ENCODE assay signal across 9 mouse cellular contexts in the genomic region with DNA sequence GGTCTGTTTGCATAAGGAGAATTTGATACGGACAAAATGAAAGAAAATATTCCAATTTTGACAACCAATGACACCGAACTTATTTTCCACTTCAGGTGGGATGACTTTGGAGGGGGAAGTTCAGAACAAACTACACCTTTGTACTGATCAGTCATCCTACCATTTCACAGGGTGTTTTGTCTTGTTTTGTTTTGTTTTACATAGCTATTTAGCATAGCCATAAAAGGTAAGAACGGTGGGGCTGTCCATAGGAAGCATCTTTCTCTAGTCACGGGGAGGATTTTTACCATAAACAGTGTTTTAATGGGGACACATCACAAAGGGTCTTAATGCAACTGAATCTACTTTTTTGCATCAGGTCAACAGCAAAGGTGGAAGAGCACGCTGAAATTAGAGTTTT.
A peak's percentile ranks its signal among the peaks of the same experiment; 100 is the strongest.
DNase-seq lines count a peak whose midpoint lies in the region; ATAC-seq and TF ChIP-seq lines count a peak whose summit lies in the region.
"Had no signal": no experiment of that assay in that cellular context is flagged by ENCODE, and none has a peak within 500 bp of the region (broad histone marks: within the 10 kb centered on the region; RNA-seq: fewer than 3 reads in every experiment).

No protein-coding gene starts in this region.

- TF ChIP-seq EP300 in stomach, postnatal 0 days (optimal IDR thresholded peaks at IDR 0.05) = no peak

- no peaks in the 10 kb centered on the region for H3K9me3 ChIP-seq in hindbrain, embryonic 15.5 days
- H3K9me3 ChIP-seq in hindbrain, embryonic 12.5 days (replicated peaks) = no peaks in the 10 kb centered on the region
- H3K9me3 ChIP-seq in midbrain, embryonic 11.5 days (ENCODE audit: control insufficient read depth, low read length) = no peaks in the 10 kb centered on the region
- H3K9me3 ChIP-seq in midbrain, embryonic 10.5 days (replicated peaks) = no peaks in the 10 kb centered on the region
- no peaks in the 10 kb centered on the region for H3K9me3 ChIP-seq in forebrain, embryonic 13.5 days (replicated peaks)
- H3K9me3 ChIP-seq in stomach, postnatal 0 days (ENCODE audit: control insufficient read depth, low read length) = no peaks in the 10 kb centered on the region

- no peak overlapping the region for H3K4me3 ChIP-seq in hindbrain, embryonic 15.5 days
- H3K4me3 ChIP-seq in hindbrain, embryonic 12.5 days = no peak overlapping the region
- no peak overlapping the region for H3K4me3 ChIP-seq in midbrain, embryonic 11.5 days (ENCODE audit: low read depth, low read length)
- H3K4me3 ChIP-seq in midbrain, embryonic 10.5 days = no peak overlapping the region
- no peak overlapping the region for H3K4me3 ChIP-seq in forebrain, embryonic 13.5 days
- no peak overlapping the region for H3K4me3 ChIP-seq in stomach, postnatal 0 days (ENCODE audit: low read depth, low read length)

- H3K36me3 ChIP-seq in hindbrain, embryonic 15.5 days = no peaks in the 10 kb centered on the region
- no peaks in the 10 kb centered on the region for H3K36me3 ChIP-seq in hindbrain, embryonic 12.5 days
- no peaks in the 10 kb centered on the region for H3K36me3 ChIP-seq in midbrain, embryonic 11.5 days (ENCODE audit: control insufficient read depth, insufficient read depth, low read length)
- no peaks in the 10 kb centered on the region for H3K36me3 ChIP-seq in midbrain, embryonic 10.5 days
- H3K36me3 ChIP-seq in forebrain, embryonic 13.5 days (ENCODE audit: poor library complexity, severe bottlenecking) = no peaks in the 10 kb centered on the region
- no peaks in the 10 kb centered on the region for H3K36me3 ChIP-seq in stomach, postnatal 0 days (ENCODE audit: control insufficient read depth, insufficient read depth, low read length)

- peak; percentile 79 for DNase-seq in midbrain, embryonic 11.5 days (ENCODE audit: low spot score, missing footprints)
- no peak for DNase-seq in midbrain, embryonic 10.5 days (ENCODE audit: low spot score)
- DNase-seq in stomach, postnatal 0 days (ENCODE audit: low spot score) = no peak
- no peak for DNase-seq in right cerebral cortex, adult 2 months (ENCODE audit: low spot score in 2 of 2)

- no peak overlapping the region for H3K27ac ChIP-seq in hindbrain, embryonic 15.5 days (replicated peaks)
- H3K27ac ChIP-seq in hindbrain, embryonic 12.5 days = no peak overlapping the region
- H3K27ac ChIP-seq in midbrain, embryonic 11.5 days (ENCODE audit: low read depth, low read length) = no peak overlapping the region
- no peak overlapping the region for H3K27ac ChIP-seq in midbrain, embryonic 10.5 days (replicated peaks)
- no peak overlapping the region for H3K27ac ChIP-seq in forebrain, embryonic 13.5 days
- H3K27ac ChIP-seq in stomach, postnatal 0 days (replicated peaks) = no peak overlapping the region

- no peaks in the 10 kb centered on the region for H3K27me3 ChIP-seq in hindbrain, embryonic 15.5 days
- no peaks in the 10 kb centered on the region for H3K27me3 ChIP-seq in hindbrain, embryonic 12.5 days
- H3K27me3 ChIP-seq in midbrain, embryonic 11.5 days (ENCODE audit: control insufficient read depth, insufficient read depth, low read length) = no peaks in the 10 kb centered on the region
- H3K27me3 ChIP-seq in midbrain, embryonic 10.5 days (ENCODE audit: low read depth, poor library complexity, severe bottlenecking) = no peaks in the 10 kb centered on the region; the same call in 1 of the 2 replicates
- peaks cover 19% of the 10 kb centered on the region; the same call in 1 of the 2 replicates for H3K27me3 ChIP-seq in forebrain, embryonic 13.5 days
- H3K27me3 ChIP-seq in stomach, postnatal 0 days (ENCODE audit: control insufficient read depth, insufficient read depth, low read length) = no peaks in the 10 kb centered on the region

- ATAC-seq in hindbrain, embryonic 15.5 days (ENCODE audit: low FRiP score, low read depth) = no peak
- ATAC-seq in hindbrain, embryonic 12.5 days (ENCODE audit: low FRiP score) = no peak
- no peak for ATAC-seq in midbrain, embryonic 11.5 days (ENCODE audit: low FRiP score)
- ATAC-seq in forebrain, embryonic 13.5 days = no peak
- no peak for ATAC-seq in stomach, postnatal 0 days (ENCODE audit: low FRiP score, low TSS enrichment)
- ATAC-seq: activated CD4-positive, CD25-positive, alpha-beta regulatory T cell, adult 4 months; inflammation-experienced regulatory T-cells, adult 6 months had no signal

- TF ChIP-seq CTCF in stomach, postnatal 0 days (IDR thresholded peaks at IDR 0.05; ENCODE audit: low read depth) = no peak

- WGBS in hindbrain, embryonic 15.5 days = 11% methylated on average over 5 of the region's 5 CpGs
- WGBS in hindbrain, embryonic 12.5 days = 15% methylated on average over 5 of the region's 5 CpGs
- WGBS in midbrain, embryonic 11.5 days = 16% methylated on average over 5 of the region's 5 CpGs
- WGBS in midbrain, embryonic 10.5 days = 16% methylated on average over 5 of the region's 5 CpGs
- WGBS in forebrain, embryonic 13.5 days = 14% methylated on average over 5 of the region's 5 CpGs
- 37% methylated on average over 5 of the region's 5 CpGs for WGBS in stomach, postnatal 0 days

- H3K9ac ChIP-seq in hindbrain, embryonic 15.5 days = no peak overlapping the region
- H3K9ac ChIP-seq in hindbrain, embryonic 12.5 days = no peak overlapping the region
- H3K9ac ChIP-seq in midbrain, embryonic 11.5 days (ENCODE audit: low read length) = no peak overlapping the region
- no peak overlapping the region for H3K9ac ChIP-seq in forebrain, embryonic 13.5 days
- H3K9ac ChIP-seq in stomach, postnatal 0 days (ENCODE audit: low read length) = no peak overlapping the region

- peaks cover 22% of the 10 kb centered on the region for H3K4me1 ChIP-seq in hindbrain, embryonic 15.5 days (replicated peaks)
- peaks cover 35% of the 10 kb centered on the region for H3K4me1 ChIP-seq in hindbrain, embryonic 12.5 days
- peaks cover 19% of the 10 kb centered on the region for H3K4me1 ChIP-seq in midbrain, embryonic 11.5 days (ENCODE audit: control insufficient read depth, insufficient read depth, low read length)
- H3K4me1 ChIP-seq in midbrain, embryonic 10.5 days = peaks cover 78% of the 10 kb centered on the region
- H3K4me1 ChIP-seq in forebrain, embryonic 13.5 days = peaks cover 35% of the 10 kb centered on the region
- no peaks in the 10 kb centered on the region; the same call in 1 of the 2 replicates for H3K4me1 ChIP-seq in stomach, postnatal 0 days (replicated peaks; ENCODE audit: control insufficient read depth, insufficient read depth)

- peak overlapping the region; percentile 54; the same call in 1 of the 2 replicates for H3K4me2 ChIP-seq in hindbrain, embryonic 15.5 days
- no peak overlapping the region for H3K4me2 ChIP-seq in hindbrain, embryonic 12.5 days (replicated peaks)
- H3K4me2 ChIP-seq in midbrain, embryonic 11.5 days = no peak overlapping the region
- peak overlapping the region; percentile 63; the same call in 1 of the 2 replicates for H3K4me2 ChIP-seq in forebrain, embryonic 13.5 days
- H3K4me2 ChIP-seq in stomach, postnatal 0 days (replicated peaks; ENCODE audit: low read depth) = peak overlapping the region; percentile 63; the same call in 1 of the 2 replicates

Comparison
In these comparisons a context has a peak if more than half of its experiments do, and no peak if none do; other contexts are left out.
1. H3K4me2 ChIP-seq: peak in hindbrain, embryonic 15.5 days (single experiment), forebrain, embryonic 13.5 days (single experiment) and stomach, postnatal 0 days (single experiment); none in hindbrain, embryonic 12.5 days (single experiment) and midbrain, embryonic 11.5 days (single experiment).